Mouse (Mus musculus): Measurements from ENCODE around the gene Tspan18.

Tspan18 gene

DNA sequence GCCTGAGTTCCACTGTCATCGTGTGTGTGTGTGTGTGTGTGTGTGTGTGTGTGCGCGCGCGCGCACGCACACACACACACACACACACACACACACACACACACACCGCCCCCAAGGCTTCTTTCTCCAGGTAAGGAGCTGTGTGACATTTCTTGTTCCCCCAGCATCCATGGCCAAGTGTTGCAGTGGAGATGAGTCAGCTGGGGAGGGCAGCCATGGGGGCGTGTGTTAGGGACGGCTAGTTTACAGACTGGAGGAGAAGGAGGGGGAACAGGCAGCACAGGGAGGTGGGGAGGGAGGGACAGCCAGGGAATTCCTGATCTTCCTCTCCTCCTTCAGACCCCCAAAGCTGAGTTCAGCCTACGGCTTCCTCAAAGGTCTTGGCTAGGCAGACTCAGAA lies 151.4 kb downstream of the Tspan18 start:
- DNase-seq (ENCODE audit: low read depth), result no peak

DNA sequence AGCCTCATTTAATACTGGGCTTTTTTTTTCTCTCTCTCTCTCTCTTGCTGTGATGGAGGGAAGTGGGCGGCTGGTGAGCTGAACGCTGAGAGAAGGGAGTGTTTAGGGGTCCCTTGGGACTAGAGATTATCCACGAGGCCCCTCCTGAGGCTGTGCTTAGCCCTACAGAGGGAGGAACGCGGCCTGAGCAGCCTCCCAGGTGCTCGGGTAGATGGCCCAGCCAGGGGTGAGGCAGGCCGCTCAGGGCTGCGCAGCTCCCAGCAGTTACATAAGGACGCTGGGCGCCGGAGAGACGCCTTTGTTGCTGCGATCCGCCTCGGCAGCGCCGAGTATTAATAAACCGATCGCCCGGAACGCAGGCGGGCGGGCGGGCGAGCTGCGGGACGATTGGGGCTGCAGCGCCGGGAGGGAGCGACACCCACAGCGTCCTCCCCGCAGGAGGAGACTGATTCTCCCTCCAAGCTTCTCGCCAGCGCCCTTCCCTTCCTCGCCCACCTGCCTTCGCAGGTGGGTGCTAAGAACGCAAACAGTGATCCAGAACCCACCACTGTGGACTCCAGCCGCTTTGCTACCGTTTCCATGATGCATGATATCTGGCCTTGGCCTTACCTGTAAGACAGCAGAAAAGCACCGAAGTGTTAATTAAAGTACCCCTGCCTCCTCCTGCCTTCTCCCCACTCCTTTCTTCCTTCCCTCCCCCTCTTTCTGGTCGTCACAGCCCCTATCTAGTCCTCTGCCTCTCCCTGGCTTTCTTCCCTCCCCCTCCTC lies 154.0 kb downstream of the Tspan18 start:
- no peak for DNase-seq (ENCODE audit: low read depth)

GRCm38 (mm10) chr2:93179603-93180002 lies 154.7 kb downstream of the Tspan18 start:
- DNase-seq (ENCODE audit: low read depth), result no peak

DNA sequence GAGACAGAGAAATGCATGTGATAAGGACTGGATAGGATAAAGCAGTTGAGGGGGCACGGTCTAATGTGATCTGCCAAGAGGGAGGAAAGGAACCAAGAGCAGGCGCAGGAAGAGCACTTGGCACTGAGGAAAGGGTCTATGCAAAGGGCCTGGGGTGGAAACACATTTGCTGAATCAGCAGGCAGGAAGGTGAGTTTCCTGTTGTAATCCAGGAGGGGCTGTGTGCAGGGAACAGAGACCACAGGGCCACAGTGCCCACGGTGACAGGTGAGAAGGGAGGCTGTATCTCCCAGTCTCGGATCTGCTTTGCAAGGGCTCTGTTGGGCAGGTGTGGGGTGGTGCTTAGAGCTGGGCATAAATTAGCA lies 156.0 kb downstream of the Tspan18 start:
- no peak for DNase-seq (ENCODE audit: low read depth)

DNA sequence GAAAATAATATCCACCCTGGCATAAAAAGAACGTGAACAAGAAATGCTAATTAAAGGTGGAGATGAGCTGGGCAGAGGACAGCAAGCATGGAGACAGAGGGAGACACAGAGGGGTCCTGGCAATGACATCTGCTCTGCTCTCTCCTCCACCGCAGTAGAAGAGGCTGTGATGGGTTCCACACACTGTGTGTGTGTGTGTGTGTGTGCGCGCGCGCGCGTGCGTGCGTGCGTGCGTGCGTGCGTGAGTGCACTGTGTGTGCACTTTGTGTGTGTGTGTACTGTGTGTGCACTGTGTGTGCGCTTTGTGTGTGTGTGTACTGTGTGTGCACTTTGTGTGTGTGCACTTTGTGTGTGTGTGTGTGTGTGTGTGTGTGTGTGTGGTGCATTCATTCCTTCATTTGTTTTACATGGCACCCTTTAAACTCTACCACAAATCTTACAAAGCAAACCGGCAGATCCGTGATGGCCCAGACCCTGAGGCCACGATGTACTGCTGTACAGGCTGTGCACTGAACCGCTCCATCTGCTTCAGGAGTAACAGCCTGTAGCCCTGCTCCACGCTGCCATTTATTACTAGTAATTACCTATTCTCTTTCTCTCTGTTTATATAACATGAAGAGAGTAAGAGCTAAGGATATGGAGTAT lies 156.5 kb downstream of the Tspan18 start:
- no peak for DNase-seq (ENCODE audit: low read depth)

- no peak for DNase-seq (ENCODE audit: low read depth)
These were observed 157.2 kb downstream of the Tspan18 start for GRCm38 (mm10) chr2:93176871-93177667.

- no peak for DNase-seq (ENCODE audit: low read depth)
These were observed 158.0 kb downstream of the Tspan18 start for GRCm38 (mm10) chr2:93176193-93176798.

GRCm38 (mm10) chr2:93175721-93176120 lies 158.6 kb downstream of the Tspan18 start:
- DNase-seq (ENCODE audit: low read depth), result no peak

DNA sequence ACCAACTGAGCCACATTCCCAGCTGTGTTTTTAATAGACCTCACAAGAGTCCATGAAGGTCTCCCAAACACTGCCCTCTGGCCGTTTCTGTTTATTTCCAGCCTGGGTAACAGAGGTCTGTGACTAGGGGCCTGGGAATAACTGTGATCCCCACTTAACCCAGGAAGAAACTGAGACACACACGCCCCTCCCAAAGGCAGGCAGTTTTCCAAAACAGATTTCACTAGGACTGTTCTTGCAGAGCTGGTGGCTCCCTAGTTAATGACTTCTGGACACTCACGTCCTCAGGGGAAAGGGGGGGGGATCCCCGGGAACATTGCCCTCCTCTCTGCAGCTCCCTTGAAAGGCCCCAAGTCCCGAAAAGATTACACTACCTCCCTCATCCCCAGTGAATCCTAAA lies 159.0 kb downstream of the Tspan18 start:
- no peak for DNase-seq (ENCODE audit: low read depth)

GRCm38 (mm10) chr2:93174159-93174558 lies 160.1 kb downstream of the Tspan18 start:
- DNase-seq (ENCODE audit: low read depth), result no peak

DNA sequence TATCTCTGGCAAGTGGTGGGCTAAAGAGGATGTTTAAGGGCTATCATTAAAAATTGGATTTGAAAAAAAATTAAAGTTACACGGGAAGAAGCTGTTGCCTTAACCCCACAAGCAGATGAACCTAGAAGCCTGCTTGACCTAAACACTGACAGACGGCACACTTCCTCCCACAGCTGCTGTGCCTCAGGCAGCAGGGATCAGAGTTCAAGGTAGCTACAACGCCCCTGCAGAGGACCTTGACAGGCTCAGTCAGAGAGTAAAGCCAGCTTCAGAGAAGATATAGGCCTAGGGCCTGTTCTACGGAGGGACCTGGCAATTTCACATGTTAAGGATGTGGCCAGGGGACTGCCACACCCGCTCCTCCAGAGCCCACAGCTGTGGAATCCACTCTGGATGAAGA lies 161.8 kb downstream of the Tspan18 start:
- DNase-seq (ENCODE audit: low read depth), result no peak

DNA sequence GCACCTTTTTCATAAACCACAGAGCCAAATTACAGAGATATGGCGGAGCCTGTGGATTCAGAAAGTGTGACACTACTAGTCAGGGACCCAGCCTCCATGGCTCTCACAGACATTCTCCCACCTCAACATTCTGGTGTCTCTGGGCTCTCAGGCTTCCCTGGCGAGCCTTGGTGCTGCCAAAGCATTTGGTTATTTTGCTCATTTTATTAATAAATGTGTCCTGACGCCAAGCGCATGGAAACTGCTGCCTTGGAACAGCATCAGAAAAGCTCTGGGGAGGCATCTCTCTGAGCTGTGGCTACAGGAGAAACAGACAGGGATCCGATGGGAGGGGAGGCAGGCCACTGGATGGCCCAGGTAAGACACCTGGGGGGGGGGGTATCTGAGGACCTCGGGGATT lies 162.4 kb downstream of the Tspan18 start:
- no peak for DNase-seq (ENCODE audit: low read depth)

GRCm38 (mm10) chr2:93170845-93171200 lies 163.5 kb downstream of the Tspan18 start:
- DNase-seq (ENCODE audit: low read depth), result no peak

GRCm38 (mm10) chr2:93170156-93170844 lies 164.0 kb downstream of the Tspan18 start:
- DNase-seq (ENCODE audit: low read depth), result no peak

DNA sequence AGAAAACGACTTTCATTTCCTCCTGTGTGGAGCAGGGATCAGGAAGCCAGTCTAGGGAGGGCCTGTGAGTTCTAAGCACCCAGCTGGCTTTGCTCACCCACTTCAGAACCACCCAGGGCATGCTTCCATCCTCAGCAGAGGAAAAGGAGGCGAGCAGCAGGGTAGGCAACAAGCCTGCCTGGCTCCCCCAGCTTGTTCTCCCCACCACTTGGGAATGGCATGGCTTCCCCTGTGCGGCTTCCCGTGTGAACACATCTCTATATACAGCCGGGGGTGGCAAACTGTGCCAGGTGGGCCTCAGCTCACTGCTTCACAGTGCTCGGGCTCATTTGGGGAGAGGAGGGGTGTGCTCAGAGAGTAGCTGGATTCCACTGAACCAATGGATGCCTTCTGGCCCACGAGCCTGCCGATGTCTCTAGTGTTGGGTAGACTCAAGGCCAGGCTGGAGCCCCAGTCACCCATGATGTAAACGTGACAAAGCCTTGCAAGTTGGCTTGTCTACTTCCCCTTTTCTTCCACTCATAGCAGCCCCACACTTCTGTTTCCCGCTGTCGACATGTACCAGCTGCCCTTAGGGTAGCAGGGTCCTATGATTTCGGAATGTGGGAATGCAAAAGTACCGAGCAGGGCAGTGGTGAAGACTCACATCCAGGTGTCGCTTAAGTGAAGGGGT lies 167.4 kb downstream of the Tspan18 start:
- DNase-seq (ENCODE audit: low read depth), result no peak

- DNase-seq (ENCODE audit: low read depth), result no peak
These were observed 168.0 kb downstream of the Tspan18 start for GRCm38 (mm10) chr2:93166295-93166694.

DNA sequence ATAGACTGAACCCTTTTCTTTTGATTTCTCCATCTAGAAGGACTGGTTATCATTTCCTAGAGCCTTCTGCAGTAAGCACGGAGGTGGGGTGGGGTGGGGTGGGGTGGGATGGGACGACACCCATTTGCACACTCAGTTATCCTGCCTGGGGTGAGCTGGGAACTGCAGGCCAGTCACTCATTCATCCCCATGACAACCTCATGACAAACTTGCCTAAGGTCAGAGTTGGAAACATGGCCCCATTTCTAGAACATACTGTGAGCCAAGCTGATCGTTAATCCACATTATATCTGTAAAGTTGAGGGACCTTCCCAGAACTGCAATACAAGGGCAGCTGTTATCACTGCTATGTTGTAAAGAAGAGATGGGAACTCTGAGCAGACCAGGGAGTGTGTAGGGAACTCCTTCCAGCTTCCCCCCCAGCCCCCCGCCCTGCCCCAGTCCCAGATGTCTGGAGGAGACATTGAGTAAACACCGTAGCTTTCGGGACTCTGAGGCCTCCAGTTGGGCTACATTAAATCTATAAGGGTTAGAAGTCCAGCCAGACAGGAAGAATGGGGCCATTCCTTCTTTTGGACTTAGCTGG lies 170.5 kb downstream of the Tspan18 start:
- DNase-seq (ENCODE audit: low read depth), result no peak

GRCm38 (mm10) chr2:93163317-93163716 lies 171.0 kb downstream of the Tspan18 start:
- DNase-seq (ENCODE audit: low read depth), result no peak

DNA sequence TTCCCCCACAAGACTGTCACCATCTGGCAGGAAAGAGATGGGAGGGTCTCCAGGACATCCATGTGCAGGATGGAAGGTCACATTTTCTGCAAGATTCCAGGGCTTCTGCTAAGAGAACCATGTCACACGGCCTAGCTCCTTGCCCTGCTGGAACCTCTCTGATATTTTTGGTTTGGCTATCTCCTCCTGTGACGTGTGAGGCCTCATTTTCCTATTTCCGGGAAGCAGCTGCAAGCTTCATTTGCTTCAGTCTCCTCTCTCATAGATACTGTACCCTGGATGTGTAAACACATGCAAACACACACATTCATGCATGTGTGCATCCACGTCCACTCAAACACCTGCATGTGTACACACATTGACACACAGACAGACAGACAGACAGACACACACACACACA lies 171.5 kb downstream of the Tspan18 start:
- no peak for DNase-seq (ENCODE audit: low read depth)

DNA sequence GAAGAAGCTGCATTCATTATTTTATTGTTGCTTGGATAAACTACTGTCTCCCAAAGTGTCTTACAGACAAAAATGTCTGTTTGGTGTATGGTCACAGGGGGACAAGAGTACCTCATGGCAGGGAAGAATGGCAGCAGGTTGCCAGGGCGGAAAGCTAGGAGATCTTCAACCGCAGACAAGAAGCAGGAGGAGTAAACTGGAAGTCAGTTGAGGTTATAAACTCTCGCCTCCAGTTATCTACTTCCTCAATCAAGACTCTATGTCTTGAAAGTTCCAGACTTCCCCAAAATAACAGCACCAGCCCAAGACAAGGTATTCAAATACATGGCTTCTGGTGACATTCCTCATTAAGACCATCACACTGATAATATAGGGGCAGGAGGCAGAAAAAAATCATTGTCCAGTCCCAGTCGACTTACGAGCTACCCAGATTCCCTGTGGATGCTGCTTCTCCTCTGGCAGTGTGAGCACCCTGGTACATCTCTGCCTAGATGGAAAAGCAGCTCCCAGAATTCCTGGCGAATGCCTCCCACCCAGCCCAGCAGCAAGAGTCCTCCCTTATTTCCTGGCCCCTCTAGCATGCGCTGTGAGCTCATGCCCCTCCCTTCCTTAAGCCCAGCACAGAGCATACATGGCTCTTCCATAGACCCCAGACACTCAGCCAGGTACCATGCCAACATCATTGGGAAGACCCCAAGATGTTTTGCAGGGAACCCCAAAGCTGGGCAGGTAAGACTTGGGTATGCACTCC lies 172.2 kb downstream of the Tspan18 start:
- no peak for DNase-seq (ENCODE audit: low read depth)
